Mouse (Mus musculus): ENCODE data around the gene Abtb2.

GRCm38 (mm10) chr2:103700514-103700913 is 134.4 kb downstream of the Abtb2 start:
- peak; percentile 16; the same call in 1 of the 2 replicates for TF ChIP-seq CTCF (IDR thresholded peaks at IDR 0.05; ENCODE audit: control insufficient read depth, insufficient read depth, low read length)
- no peak for TF ChIP-seq POLR2A (IDR thresholded peaks at IDR 0.05; ENCODE audit: borderline replicate concordance, control insufficient read depth, low read depth, low read length)

Measured in bone marrow, adult 2 months (tissue).